31 mouse cellular contexts compared by ENCODE assay signal in genomic region chr17:24913984-24914383, GRCm38 (mm10).
"Had no signal": no experiment of that assay in that cellular context is flagged by ENCODE, and none has a peak within 500 bp of the region (broad histone marks: within the 10 kb centered on the region; RNA-seq: fewer than 3 reads in every experiment).

No protein-coding gene starts in this region.

- H3K4me1 ChIP-seq: limb, embryonic 10.5 days; limb, embryonic 12.5 days; limb, embryonic 13.5 days; limb, embryonic 15.5 days; liver, embryonic 12.5 days; liver, embryonic 13.5 days; liver, embryonic 15.5 days; lung, embryonic 15.5 days; midbrain, embryonic 10.5 days; midbrain, embryonic 12.5 days; midbrain, embryonic 13.5 days; midbrain, embryonic 15.5 days; neural tube, embryonic 12.5 days had no signal

- H3K27me3 ChIP-seq: limb, embryonic 12.5 days; limb, embryonic 13.5 days; limb, embryonic 15.5 days; liver, embryonic 12.5 days; liver, embryonic 13.5 days; liver, embryonic 15.5 days; lung, embryonic 15.5 days; midbrain, embryonic 12.5 days; midbrain, embryonic 13.5 days; midbrain, embryonic 15.5 days; neural tube, embryonic 12.5 days had no signal

- ATAC-seq: liver, embryonic 12.5 days; liver, postnatal 0 days; lung, postnatal 0 days; midbrain, embryonic 13.5 days; midbrain, embryonic 15.5 days; midbrain, embryonic 16.5 days had no signal

- H3K9me3 ChIP-seq: limb, embryonic 10.5 days; limb, embryonic 12.5 days; limb, embryonic 13.5 days; limb, embryonic 15.5 days; liver, embryonic 12.5 days; liver, embryonic 13.5 days; liver, embryonic 15.5 days; lung, embryonic 15.5 days; midbrain, embryonic 10.5 days; midbrain, embryonic 12.5 days; midbrain, embryonic 13.5 days; midbrain, embryonic 15.5 days; neural tube, embryonic 12.5 days had no signal

- H3K4me2 ChIP-seq: limb, embryonic 12.5 days; limb, embryonic 13.5 days; limb, embryonic 15.5 days; liver, embryonic 11.5 days; liver, embryonic 12.5 days; liver, embryonic 13.5 days; liver, embryonic 15.5 days; lung, embryonic 14.5 days; lung, embryonic 15.5 days; midbrain, embryonic 11.5 days; midbrain, embryonic 12.5 days; midbrain, embryonic 13.5 days; midbrain, embryonic 15.5 days; neural tube, embryonic 12.5 days had no signal

- H3K27ac ChIP-seq: limb, embryonic 10.5 days; limb, embryonic 12.5 days; limb, embryonic 13.5 days; limb, embryonic 15.5 days; liver, embryonic 12.5 days; liver, embryonic 13.5 days; liver, embryonic 14.5 days; liver, embryonic 15.5 days; lung, embryonic 15.5 days; macrophage; midbrain, embryonic 10.5 days; midbrain, embryonic 12.5 days; midbrain, embryonic 13.5 days; midbrain, embryonic 15.5 days; neural tube, embryonic 12.5 days had no signal

- H3K4me3 ChIP-seq: limb, embryonic 10.5 days; limb, embryonic 12.5 days; limb, embryonic 13.5 days; limb, embryonic 15.5 days; liver, embryonic 12.5 days; liver, embryonic 13.5 days; liver, embryonic 15.5 days; lung, embryonic 15.5 days; midbrain, embryonic 10.5 days; midbrain, embryonic 12.5 days; midbrain, embryonic 13.5 days; midbrain, embryonic 15.5 days; myocyte; neural tube, embryonic 12.5 days had no signal

- H3K9ac ChIP-seq: limb, embryonic 12.5 days; limb, embryonic 13.5 days; limb, embryonic 15.5 days; liver, embryonic 12.5 days; liver, embryonic 13.5 days; liver, embryonic 14.5 days; liver, embryonic 15.5 days; liver, postnatal 0 days; lung, embryonic 14.5 days; lung, embryonic 15.5 days; midbrain, embryonic 12.5 days; midbrain, embryonic 13.5 days; midbrain, embryonic 15.5 days; neural tube, embryonic 12.5 days had no signal

- DNase-seq: left cerebral cortex, postnatal 4 days; liver; liver, embryonic 13.5 days; liver, postnatal 0 days; lung, adult 18-20 months; lung, adult 2 months; lung, embryonic 14.5 days; lung, postnatal 10 days; lung, postnatal 14 days; lung, postnatal 36 days; lung, postnatal 4 days; midbrain, embryonic 14.5 days had no signal
